Mouse (Mus musculus): ENCODE measurements around the gene Hes2. TPM values are rescaled to one million over a fixed set of nuclear protein-coding genes. Genes with fewer than 3 reads are reported as not detected.

Hes2 gene
- total and polyA plus RNA-seq, 3 experiments = 0.04 to 0.33 TPM; not detected in 1

GRCm38 (mm10) chr4:152153771-152154177 is 4.9 kb upstream of the Hes2 start:
- peak overlapping the region; percentile 65; the same call in 1 of the 2 replicates for H3K4me3 ChIP-seq (ENCODE audit: low read depth, low read length)
- DNase-seq (ENCODE audit: low spot score) = peak; percentile 86

GRCm38 (mm10) chr4:152155019-152155418 is 3.6 kb upstream of the Hes2 start:
- Histone ChIP-seq H3K4me1 (ENCODE audit: insufficient read depth, low read depth, low read length) (peaks cover 71% of the 10 kb centered on the region), H3K9me3 (replicated peaks) (no peaks in the 10 kb centered on the region), H3K4me3 (ENCODE audit: low read depth, low read length) (no peak overlapping the region), H3K27me3 (ENCODE audit: insufficient read depth, low read length) (peaks cover 19% of the 10 kb centered on the region), H3K36me3 (replicated peaks) (peaks cover 2% of the 10 kb centered on the region)
- ATAC-seq (ENCODE audit: extremely low read depth, insufficient number of reproducible peaks, low FRiP score, poor library complexity, severe bottlenecking) = no peak
- no peak for TF ChIP-seq TAL1 (conservative IDR thresholded peaks at IDR 0.05; ENCODE audit: low read depth, low read length)
- no peak for TF ChIP-seq POLR2AphosphoS5 (IDR thresholded peaks at IDR 0.05; ENCODE audit: insufficient replicate concordance, low read depth, low read length)
- no peak for TF ChIP-seq GATA1 (IDR thresholded peaks at IDR 0.05; ENCODE audit: borderline replicate concordance, low read length)
- no peak for TF ChIP-seq CTCF (IDR thresholded peaks at IDR 0.05; ENCODE audit: low read depth, low read length)
- TF ChIP-seq GATA2 (IDR thresholded peaks at IDR 0.05; ENCODE audit: borderline replicate concordance, low read depth, low read length) = no peak
- no peak for DNase-seq (ENCODE audit: low spot score)

More at GRCm38 (mm10) chr4:152153771-152154177, 4.9 kb upstream of the Hes2 start:
- no peaks in the 10 kb centered on the region for H3K9me3 ChIP-seq (replicated peaks)
- H3K4me1 ChIP-seq (ENCODE audit: insufficient read depth, low read depth, low read length) = peaks cover 65% of the 10 kb centered on the region
- no peak for TF ChIP-seq GATA1 (IDR thresholded peaks at IDR 0.05; ENCODE audit: borderline replicate concordance, low read length)
- TF ChIP-seq TAL1 (conservative IDR thresholded peaks at IDR 0.05; ENCODE audit: low read depth, low read length) = no peak
- TF ChIP-seq POLR2AphosphoS5 (IDR thresholded peaks at IDR 0.05; ENCODE audit: insufficient replicate concordance, low read depth, low read length) = no peak
- TF ChIP-seq CTCF (IDR thresholded peaks at IDR 0.05; ENCODE audit: low read depth, low read length) = peak; percentile 88
- no peak for TF ChIP-seq GATA2 (IDR thresholded peaks at IDR 0.05; ENCODE audit: borderline replicate concordance, low read depth, low read length)
- peaks cover 9% of the 10 kb centered on the region for H3K36me3 ChIP-seq (replicated peaks)
- ATAC-seq (ENCODE audit: extremely low read depth, insufficient number of reproducible peaks, low FRiP score, poor library complexity, severe bottlenecking) = peak; percentile 61
- peaks cover 12% of the 10 kb centered on the region for H3K27me3 ChIP-seq (ENCODE audit: insufficient read depth, low read length)

- peak; percentile 0; the same call in 1 of the 2 replicates for ATAC-seq (ENCODE audit: extremely low read depth, insufficient number of reproducible peaks, low FRiP score, poor library complexity, severe bottlenecking)
- Histone ChIP-seq H3K4me3 (ENCODE audit: low read depth, low read length) (peak overlapping the region; percentile 71), H3K9me3 (replicated peaks) (no peaks in the 10 kb centered on the region; the same call in 1 of the 2 replicates), H3K27me3 (ENCODE audit: insufficient read depth, low read length) (peaks cover 32% of the 10 kb centered on the region), H3K36me3 (replicated peaks) (no peaks in the 10 kb centered on the region), H3K4me1 (ENCODE audit: insufficient read depth, low read depth, low read length) (peaks cover 49% of the 10 kb centered on the region)
- no peak for DNase-seq (ENCODE audit: low spot score)
- TF ChIP-seq GATA2 (IDR thresholded peaks at IDR 0.05; ENCODE audit: borderline replicate concordance, low read depth, low read length) (no peak), CTCF (IDR thresholded peaks at IDR 0.05; ENCODE audit: low read depth, low read length) (peak; percentile 66)
Measured at GRCm38 (mm10) chr4:152157779-152158584, 685 bp upstream of the Hes2 start.

DNA sequence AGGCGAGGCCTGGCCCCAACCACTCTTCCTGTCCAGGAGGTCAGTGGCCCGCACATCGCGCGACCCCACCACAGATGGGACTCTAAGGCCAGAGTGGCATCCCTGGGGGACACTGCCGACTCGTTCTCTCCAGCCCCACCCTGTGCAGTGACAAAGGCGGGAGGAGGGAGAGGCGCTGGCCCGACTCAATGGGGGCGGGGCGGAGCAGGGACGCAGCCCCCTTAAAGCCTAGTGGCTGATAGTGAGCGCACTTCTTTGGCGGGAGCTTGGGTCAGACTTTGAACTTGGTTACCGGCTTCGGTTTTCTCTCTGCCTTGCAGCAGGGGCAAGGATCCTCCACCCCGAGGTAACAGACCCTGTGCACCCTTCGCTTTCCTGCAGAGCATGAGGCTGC is 615 bp downstream of the Hes2 start:
- Histone ChIP-seq H3K27me3 (ENCODE audit: insufficient read depth, low read length) (peaks cover 32% of the 10 kb centered on the region), H3K36me3 (replicated peaks) (no peaks in the 10 kb centered on the region), H3K4me1 (ENCODE audit: insufficient read depth, low read depth, low read length) (peaks cover 36% of the 10 kb centered on the region), H3K9me3 (replicated peaks) (peaks cover 3% of the 10 kb centered on the region; the same call in 1 of the 2 replicates), H3K4me3 (ENCODE audit: low read depth, low read length) (peak overlapping the region; percentile 71; the same call in 1 of the 2 replicates)
- no peak for TF ChIP-seq GATA2 (IDR thresholded peaks at IDR 0.05; ENCODE audit: borderline replicate concordance, low read depth, low read length)
- TF ChIP-seq CTCF (IDR thresholded peaks at IDR 0.05; ENCODE audit: low read depth, low read length) = no peak
- TF ChIP-seq TAL1 (conservative IDR thresholded peaks at IDR 0.05; ENCODE audit: low read depth, low read length) = no peak
- TF ChIP-seq GATA1 (IDR thresholded peaks at IDR 0.05; ENCODE audit: borderline replicate concordance, low read length) = no peak
- no peak for TF ChIP-seq POLR2AphosphoS5 (IDR thresholded peaks at IDR 0.05; ENCODE audit: insufficient replicate concordance, low read depth, low read length)
- ATAC-seq (ENCODE audit: extremely low read depth, insufficient number of reproducible peaks, low FRiP score, poor library complexity, severe bottlenecking) (no peak), DNase-seq (ENCODE audit: low spot score) (no peak)

GRCm38 (mm10) chr4:152160748-152161147 is 2.1 kb downstream of the Hes2 start:
- DNase-seq (ENCODE audit: low spot score) (no peak), ATAC-seq (ENCODE audit: extremely low read depth, insufficient number of reproducible peaks, low FRiP score, poor library complexity, severe bottlenecking) (no peak)
- TF ChIP-seq TAL1 (conservative IDR thresholded peaks at IDR 0.05; ENCODE audit: low read depth, low read length) (no peak), CTCF (IDR thresholded peaks at IDR 0.05; ENCODE audit: low read depth, low read length) (no peak), GATA1 (IDR thresholded peaks at IDR 0.05; ENCODE audit: borderline replicate concordance, low read length) (no peak), POLR2AphosphoS5 (IDR thresholded peaks at IDR 0.05; ENCODE audit: insufficient replicate concordance, low read depth, low read length) (no peak), GATA2 (IDR thresholded peaks at IDR 0.05; ENCODE audit: borderline replicate concordance, low read depth, low read length) (no peak)
- H3K4me1 ChIP-seq (ENCODE audit: insufficient read depth, low read depth, low read length) = peaks cover 42% of the 10 kb centered on the region
- peaks cover 32% of the 10 kb centered on the region for H3K27me3 ChIP-seq (ENCODE audit: insufficient read depth, low read length)
- no peaks in the 10 kb centered on the region for H3K36me3 ChIP-seq (replicated peaks)
- H3K4me3 ChIP-seq (ENCODE audit: low read depth, low read length) = no peak overlapping the region
- H3K9me3 ChIP-seq (replicated peaks) = peaks cover 3% of the 10 kb centered on the region; the same call in 1 of the 2 replicates

- ATAC-seq (ENCODE audit: extremely low read depth, insufficient number of reproducible peaks, low FRiP score, poor library complexity, severe bottlenecking) (no peak), DNase-seq (ENCODE audit: low spot score) (no peak)
- Histone ChIP-seq H3K27me3 (ENCODE audit: insufficient read depth, low read length) (peaks cover 32% of the 10 kb centered on the region), H3K36me3 (replicated peaks) (no peaks in the 10 kb centered on the region), H3K4me1 (ENCODE audit: insufficient read depth, low read depth, low read length) (peaks cover 45% of the 10 kb centered on the region), H3K9me3 (replicated peaks) (peaks cover 3% of the 10 kb centered on the region; the same call in 1 of the 2 replicates), H3K4me3 (ENCODE audit: low read depth, low read length) (no peak overlapping the region)
- TF ChIP-seq POLR2AphosphoS5 (IDR thresholded peaks at IDR 0.05; ENCODE audit: insufficient replicate concordance, low read depth, low read length) (no peak), GATA1 (IDR thresholded peaks at IDR 0.05; ENCODE audit: borderline replicate concordance, low read length) (no peak), GATA2 (IDR thresholded peaks at IDR 0.05; ENCODE audit: borderline replicate concordance, low read depth, low read length) (no peak), CTCF (IDR thresholded peaks at IDR 0.05; ENCODE audit: low read depth, low read length) (no peak), TAL1 (conservative IDR thresholded peaks at IDR 0.05; ENCODE audit: low read depth, low read length) (no peak)
Measured at GRCm38 (mm10) chr4:152161601-152162000, 2.9 kb downstream of the Hes2 start.

All from G1E (cell line).